Mouse (Mus musculus) forebrain, embryonic 14.5 days (tissue): Measurements from ENCODE around the gene Ireb2. TPM values are rescaled to one million over a fixed set of nuclear protein-coding genes. Genes with fewer than 3 reads are reported as not detected.
A peak's percentile ranks its signal among the peaks of the same experiment; 100 is the strongest.
"Not testable (repeated sequence)": the region's sequence is repeated elsewhere in the genome, so short reads cannot be mapped to it uniquely, and the experiment has no call there.

Experiments
- ATAC-seq: fragments of 200-750 bp; cut with Nextera tagmentation; 2 replicates; pipeline ENCODE4 v1.8.0; 2017; ENCODE audit warnings: mild to moderate bottlenecking, moderate library complexity
- DNase-seq: peaks from one replicate; pipeline ENCODE4 v3.0.0-alpha.2; 2015; ENCODE audit warnings: low spot score
- H3K27ac ChIP-seq: fragments of 300-500 bp; sonication (generic); 2 replicates; pipeline ENCODE4 v1.5.1; 2014; ENCODE audit warnings: low read depth, mild to moderate bottlenecking, control low read depth, low read length, moderate library complexity
- H3K27me3 ChIP-seq: fragments of 300-500 bp; sonication (generic); replicated peaks from 2 replicates; pipeline ENCODE4 v1.6.1; 2014; ENCODE audit warnings: low read length, control low read depth, mixed read lengths; ENCODE audit not compliant: control insufficient read depth, insufficient read depth
- H3K36me3 ChIP-seq: fragments of 300-500 bp; sonication (generic); 2 replicates; pipeline ENCODE4 v1.6.1; 2014; ENCODE audit warnings: low read length, control low read depth; ENCODE audit not compliant: control insufficient read depth, insufficient read depth
- H3K4me1 ChIP-seq: fragments of 300-500 bp; sonication (generic); 2 replicates; pipeline ENCODE4 v1.6.1; 2014; ENCODE audit warnings: antibody characterized with exemption, low read length, control low read depth; ENCODE audit not compliant: control insufficient read depth, insufficient read depth
- H3K4me2 ChIP-seq: fragments of 300-500 bp; sonication (generic); 2 replicates; pipeline ENCODE4 v1.6.1; 2014; ENCODE audit warnings: mild to moderate bottlenecking, control low read depth, low read length
- H3K4me3 ChIP-seq: fragments of 300-500 bp; sonication (generic); 2 replicates; pipeline ENCODE4 v1.5.1; 2014; ENCODE audit warnings: low read depth, low read length, control low read depth
- H3K9ac ChIP-seq: fragments of 300-500 bp; sonication (generic); 2 replicates; pipeline ENCODE4 v1.6.1; 2014; ENCODE audit warnings: mild to moderate bottlenecking, low read length, control low read depth, moderate library complexity
- H3K9me3 ChIP-seq: fragments of 300-500 bp; sonication (generic); replicated peaks from 2 replicates; pipeline ENCODE4 v1.6.1; 2016; ENCODE audit warnings: low read length, control low read depth, mixed read lengths; ENCODE audit not compliant: control insufficient read depth
- WGBS: fragments of 180-500 bp; shearing (Covaris S2); extraction: QIAGEN DNeasy Blood & Tissue Kit; methylation state at CpG from one replicate; pipeline ENCODE4 v1.1.7; 2014; 5-methylcytosine and 5-hydroxymethylcytosine counted together
- polyA plus RNA-seq: library from polyadenylated mRNA; unstranded; fragments of >200 nt; fragmentation: Nextera tagmentation; extraction: Ambion mirVana; gene quantifications from 2 replicates; pipeline ENCODE4 v1.2.1, GENCODE M21; 2014

Gene Ireb2
- polyA plus RNA-seq, 1 experiment from 2014 or later, result 51.6 TPM

GRCm38 (mm10) chr9:54949465-54949864 lies 85.9 kb downstream of the Ireb2 start:
- no peak overlapping the region for H3K4me2 ChIP-seq
- ATAC-seq (no peak), DNase-seq (no peak)
- no peak overlapping the region for H3K4me3 ChIP-seq
- no peak overlapping the region for H3K27ac ChIP-seq
- H3K36me3 ChIP-seq, result peaks cover 18% of the 10 kb centered on the region
- H3K4me1 ChIP-seq, result peaks cover 11% of the 10 kb centered on the region
- H3K9me3 ChIP-seq, result no peaks in the 10 kb centered on the region
- no peaks in the 10 kb centered on the region for H3K27me3 ChIP-seq
- no peak overlapping the region for H3K9ac ChIP-seq

- WGBS, result 46% methylated on average over 8 of the region's 8 CpGs
- ATAC-seq, result peak; percentile 51
Measured at GRCm38 (mm10) chr9:54950162-54950561, 86.6 kb downstream of the Ireb2 start.

GRCm38 (mm10) chr9:54950575-54951321 lies 87.2 kb downstream of the Ireb2 start, which contains the start of the genes Psma4 and AY074887:
TSS of gene Psma4 (plus strand) at chr9:54950790.
TSS of gene AY074887 (minus strand) at chr9:54950998.
- Histone ChIP-seq H3K36me3 (peaks cover 28% of the 10 kb centered on the region), H3K4me3 (peak within 1 kb of the TSS; percentile 93), H3K27me3 (no peaks in the 10 kb centered on the region), H3K4me2 (peak within 1 kb of the TSS; percentile 60), H3K27ac (peak within 1 kb of the TSS; percentile 92), H3K9ac (peak within 1 kb of the TSS; percentile 86), H3K4me1 (peaks cover 11% of the 10 kb centered on the region), H3K9me3 (no peaks in the 10 kb centered on the region)
- peak; percentile 100 for ATAC-seq
- under 1% methylated on average over 65 of the region's 65 CpGs for WGBS
- peak; percentile 97 for DNase-seq

More at GRCm38 (mm10) chr9:54950162-54950561, 86.6 kb downstream of the Ireb2 start:
- H3K27me3 ChIP-seq, DNase-seq, H3K9me3 ChIP-seq: not testable (repeated sequence)
- H3K4me1 ChIP-seq, result peaks cover 11% of the 10 kb centered on the region
- H3K4me3 ChIP-seq, result peak overlapping the region; percentile 93
- H3K36me3 ChIP-seq, result peaks cover 22% of the 10 kb centered on the region
- peak overlapping the region; percentile 60 for H3K4me2 ChIP-seq
- peak overlapping the region; percentile 71 for H3K27ac ChIP-seq
- H3K9ac ChIP-seq, result peak overlapping the region; percentile 86

GRCm38 (mm10) chr9:54961059-54961458 lies 97.5 kb downstream of the Ireb2 start:
- Histone ChIP-seq H3K27ac (no peak overlapping the region), H3K9ac (no peak overlapping the region), H3K4me1 (no peaks in the 10 kb centered on the region), H3K36me3 (peaks cover 37% of the 10 kb centered on the region), H3K27me3 (no peaks in the 10 kb centered on the region), H3K9me3 (no peaks in the 10 kb centered on the region), H3K4me2 (no peak overlapping the region), H3K4me3 (no peak overlapping the region)
- WGBS, result 91% methylated on average over 4 of the region's 4 CpGs
- ATAC-seq (no peak), DNase-seq (no peak)

Other genes starting within 250 kb of the Ireb2 start
- 18.6 and 21.9 TPM in 2 replicates for gene Acsbg1, start 201.9 kb upstream of the Ireb2 start, polyA plus RNA-seq
- 5.2 and 5.5 TPM in 2 replicates for gene Dnaja4, start 164.9 kb upstream of the Ireb2 start, polyA plus RNA-seq
- gene Wdr61, start 129.3 kb upstream of the Ireb2 start, polyA plus RNA-seq, result 141 and 159 TPM in 2 replicates
- gene Crabp1, start 99.0 kb upstream of the Ireb2 start, polyA plus RNA-seq, result 44.7 and 51.7 TPM in 2 replicates
- 1.5 and 1.6 TPM in 2 replicates for gene Hykk, start 53.5 kb downstream of the Ireb2 start, polyA plus RNA-seq
- 323 and 355 TPM in 2 replicates for gene Psma4, start 87.0 kb downstream of the Ireb2 start, polyA plus RNA-seq
- gene AY074887, start 87.2 kb downstream of the Ireb2 start, polyA plus RNA-seq, result 0.80 and 1.7 TPM in 2 replicates
- 1.0 and 1.1 TPM in 2 replicates for gene Chrna5, start 117.1 kb downstream of the Ireb2 start, polyA plus RNA-seq
- 5.5 and 5.6 TPM in 2 replicates for gene Chrna3, start 162.8 kb downstream of the Ireb2 start, polyA plus RNA-seq
- gene Chrnb4, start 185.0 kb downstream of the Ireb2 start, polyA plus RNA-seq, result 0.39 and 0.53 TPM in 2 replicates